Mouse (Mus musculus) bone marrow macrophage, adult 2 months (primary cell): ENCODE measurements around the gene Hmgb1. TPM values are rescaled to one million over a fixed set of nuclear protein-coding genes. Genes with fewer than 3 reads are reported as not detected.
A peak's percentile ranks its signal among the peaks of the same experiment; 100 is the strongest.

Experiments used
- H3K27ac ChIP-seq: 2 replicates; pipeline ENCODE4 v1.5.1; 2012; ENCODE audit warnings: low read depth, low read length; ENCODE audit not compliant: insufficient read depth
- H3K4me1 ChIP-seq: 2 replicates; pipeline ENCODE4 v1.6.1; 2012; ENCODE audit warnings: low read length; ENCODE audit not compliant: control insufficient read depth, insufficient read depth
- H3K4me3 ChIP-seq: 2 replicates; pipeline ENCODE4 v1.5.1; 2012; ENCODE audit warnings: mild to moderate bottlenecking, low read length, moderate library complexity; ENCODE audit not compliant: insufficient read depth
- CTCF ChIP-seq: IDR thresholded peaks from 2 replicates; pipeline ENCODE4 v1.5.1; 2012; ENCODE audit warnings: low read depth, mild to moderate bottlenecking, low read length, moderate library complexity
- POLR2A ChIP-seq: IDR thresholded peaks from 2 replicates; pipeline ENCODE4 v1.6.1; 2012; ENCODE audit warnings: mild to moderate bottlenecking, low read depth, low read length, borderline replicate concordance
- polyA plus RNA-seq: library from polyadenylated mRNA; stranded (reverse); fragments of >200 nt; gene quantifications from 2 replicates; pipeline ENCODE4 v1.2.4, GENCODE M21; 2012; ENCODE audit not compliant: missing spikeins, insufficient read depth, insufficient read length

The Hmgb1 gene
- polyA plus RNA-seq = 89.1 and 109 TPM in 2 replicates

- TF ChIP-seq CTCF = no peak
- 0 out of 2 replicates have a peak, but pooled peaks have one; percentile 14 for TF ChIP-seq POLR2A
- Histone ChIP-seq H3K27ac (peak within 1 kb of the TSS; percentile 100), H3K4me1 (peaks cover 13% of the 10 kb centered on the region)
These were observed at the start of gene Hmgb1, which contains the start of gene Uspl1 for GRCm38 (mm10) chr5:149184104-149184843. Hmgb1 (minus strand) TSS chr5:149184489. Uspl1 (plus strand) TSS chr5:149184350.

GRCm38 (mm10) chr5:149229619-149230339 is 45.5 kb upstream of the Hmgb1 start:
- no peak for TF ChIP-seq POLR2A
- no peak for TF ChIP-seq CTCF
- peaks cover 6% of the 10 kb centered on the region for H3K4me1 ChIP-seq
- peak overlapping the region; percentile 81 for H3K4me3 ChIP-seq
- peak overlapping the region; percentile 87 for H3K27ac ChIP-seq

More at GRCm38 (mm10) chr5:149184104-149184843, at the start of gene Hmgb1, which contains the start of gene Uspl1:
- H3K4me3 ChIP-seq = peak within 1 kb of the TSS; percentile 97

- TF ChIP-seq CTCF = no peak
- Histone ChIP-seq H3K4me1 (no peaks in the 10 kb centered on the region), H3K4me3 (peak overlapping the region; percentile 81), H3K27ac (peak overlapping the region; percentile 87)
These were observed 44.7 kb upstream of the Hmgb1 start for GRCm38 (mm10) chr5:149228700-149229618.

- Histone ChIP-seq H3K4me1 (peaks cover 3% of the 10 kb centered on the region; the same call in 1 of the 2 replicates), H3K27ac (no peak overlapping the region), H3K4me3 (no peak overlapping the region)
- TF ChIP-seq POLR2A = no peak
- no peak for TF ChIP-seq CTCF
These were observed 40.4 kb upstream of the Hmgb1 start for GRCm38 (mm10) chr5:149224666-149225065.

- TF ChIP-seq POLR2A (no peak), CTCF (no peak)
- peaks cover 3% of the 10 kb centered on the region; the same call in 1 of the 2 replicates for H3K4me1 ChIP-seq
- no peak overlapping the region for H3K27ac ChIP-seq
- no peak overlapping the region for H3K4me3 ChIP-seq
These were observed 37.1 kb upstream of the Hmgb1 start for GRCm38 (mm10) chr5:149221355-149221754.

GRCm38 (mm10) chr5:149219493-149219892 is 35.2 kb upstream of the Hmgb1 start:
- peaks cover 3% of the 10 kb centered on the region; the same call in 1 of the 2 replicates for H3K4me1 ChIP-seq
- no peak for TF ChIP-seq POLR2A
- no peak for TF ChIP-seq CTCF

GRCm38 (mm10) chr5:149217524-149218357 is 33.5 kb upstream of the Hmgb1 start:
- Histone ChIP-seq H3K4me1 (peaks cover 3% of the 10 kb centered on the region; the same call in 1 of the 2 replicates), H3K27ac (no peak overlapping the region), H3K4me3 (no peak overlapping the region)
- TF ChIP-seq POLR2A (no peak), CTCF (no peak)

More at GRCm38 (mm10) chr5:149219493-149219892, 35.2 kb upstream of the Hmgb1 start:
- no peak overlapping the region for H3K4me3 ChIP-seq
- H3K27ac ChIP-seq = no peak overlapping the region

- H3K27ac ChIP-seq = no peak overlapping the region
- H3K4me1 ChIP-seq = no peaks in the 10 kb centered on the region
- no peak overlapping the region for H3K4me3 ChIP-seq
- TF ChIP-seq CTCF (no peak), POLR2A (no peak)
These were observed 31.3 kb upstream of the Hmgb1 start for GRCm38 (mm10) chr5:149215540-149215939.
